Mouse (Mus musculus): Measurements from ENCODE around the gene Fam126a.
"Not testable (repeated sequence)": the region's sequence is repeated elsewhere in the genome, so short reads cannot be mapped to it uniquely, and the experiment has no call there.

Gene Fam126a

DNA sequence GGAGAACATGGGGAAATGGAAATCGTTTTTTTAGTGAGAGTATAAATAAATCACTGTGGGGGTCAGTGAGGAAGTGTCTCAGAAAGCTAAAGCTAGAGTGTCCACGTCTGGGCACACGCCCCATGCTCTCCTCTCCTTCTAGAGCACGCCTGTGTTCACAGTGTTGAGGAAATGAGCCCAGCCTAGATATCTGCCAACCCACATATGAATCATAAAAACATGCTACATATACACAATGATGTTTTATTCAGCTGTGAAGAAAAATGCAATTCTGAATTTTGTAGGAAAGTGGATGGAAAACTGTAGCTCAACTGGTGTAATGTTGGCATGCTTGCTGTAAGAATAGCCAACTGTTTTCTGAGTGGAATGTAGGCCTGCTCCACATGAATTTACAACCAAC lies 130.3 kb downstream of the Fam126a start:
- DNase-seq (ENCODE audit: low read depth, low spot score) = no peak

- DNase-seq (ENCODE audit: low read depth, low spot score) = no peak
Observed at GRCm38 (mm10) chr5:23893864-23894771, 136.4 kb downstream of the Fam126a start.

GRCm38 (mm10) chr5:23893156-23893863 lies 137.2 kb downstream of the Fam126a start:
- DNase-seq (ENCODE audit: low read depth, low spot score) = no peak

DNA sequence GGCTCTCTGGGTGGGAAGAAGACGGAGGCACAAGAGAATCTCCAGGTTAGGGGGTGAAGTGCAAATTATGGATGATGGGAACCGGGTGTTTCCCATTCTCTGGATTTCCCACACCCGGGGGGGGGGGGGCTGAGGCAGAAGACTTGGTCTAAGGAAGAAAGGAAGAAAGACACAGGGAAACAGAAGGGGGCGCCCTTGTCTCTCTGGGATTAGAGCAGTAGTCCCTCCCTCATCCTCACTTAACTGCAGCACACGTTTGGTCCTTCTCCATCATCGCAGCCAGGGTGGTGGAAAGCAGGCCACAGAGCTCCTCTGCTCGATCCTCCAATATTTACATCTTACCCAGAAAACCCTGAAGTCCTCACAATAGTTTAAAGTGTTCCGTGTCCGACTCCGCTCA lies 139.8 kb downstream of the Fam126a start:
- DNase-seq (ENCODE audit: low read depth, low spot score) = peak; percentile 72

- no peak for DNase-seq (ENCODE audit: low read depth, low spot score)
Observed at GRCm38 (mm10) chr5:23889461-23889860, 141.0 kb downstream of the Fam126a start.

DNA sequence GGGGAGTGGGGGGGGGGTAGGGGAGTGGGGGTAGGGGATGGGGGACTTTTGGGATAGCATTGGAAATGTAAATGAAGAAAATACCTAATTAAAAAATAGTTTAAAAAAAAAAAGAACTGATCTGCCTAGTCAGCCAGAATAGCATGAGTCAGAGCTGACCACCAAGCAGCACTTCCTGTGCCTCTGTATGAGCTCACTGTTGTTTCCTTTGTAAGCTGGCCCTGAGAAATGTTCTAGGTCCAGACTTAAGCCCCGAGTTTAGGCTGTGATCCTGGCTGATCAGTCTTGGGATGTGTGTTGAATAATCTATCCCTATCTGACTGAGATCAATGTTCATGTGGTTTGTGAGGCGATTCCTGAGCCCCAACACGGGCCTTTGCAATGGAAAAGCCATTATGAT lies 143.4 kb downstream of the Fam126a start:
- no peak for DNase-seq (ENCODE audit: low read depth, low spot score)

GRCm38 (mm10) chr5:23874457-23874856 lies 156.0 kb downstream of the Fam126a start:
- DNase-seq (ENCODE audit: low read depth, low spot score) = no peak

GRCm38 (mm10) chr5:23872586-23872985 lies 157.9 kb downstream of the Fam126a start:
- no peak for DNase-seq (ENCODE audit: low read depth, low spot score)

- not testable (repeated sequence) for DNase-seq (ENCODE audit: low read depth, low spot score)
Observed at GRCm38 (mm10) chr5:23871323-23871722, 159.2 kb downstream of the Fam126a start.

GRCm38 (mm10) chr5:23865941-23866340 lies 164.5 kb downstream of the Fam126a start:
- no peak for DNase-seq (ENCODE audit: low read depth, low spot score)
